Mouse (Mus musculus) limb, embryonic 15.5 days (tissue): ENCODE measurements around the gene Defb42. TPM values are rescaled to one million over a fixed set of nuclear protein-coding genes. Genes with fewer than 3 reads are reported as not detected.

Experiments used
- ATAC-seq: fragments of 200-750 bp; cut with Nextera tagmentation; 2 replicates; pipeline ENCODE4 v1.8.0; 2017; ENCODE audit warnings: low read depth, moderate TSS enrichment; ENCODE audit not compliant: insufficient number of reproducible peaks, low FRiP score, low TSS enrichment
- H3K27ac ChIP-seq: fragments of 300-500 bp; sonication (generic); 2 replicates; pipeline ENCODE4 v1.5.1; 2015; ENCODE audit warnings: moderate library complexity, mild to moderate bottlenecking, inconsistent platforms
- H3K27me3 ChIP-seq: fragments of 300-500 bp; sonication (generic); 2 replicates; pipeline ENCODE4 v1.6.1; 2015; ENCODE audit warnings: inconsistent platforms
- H3K36me3 ChIP-seq: fragments of 300-500 bp; sonication (generic); 2 replicates; pipeline ENCODE4 v1.6.1; 2015; ENCODE audit warnings: inconsistent platforms
- H3K4me1 ChIP-seq: fragments of 300-500 bp; sonication (generic); 2 replicates; pipeline ENCODE4 v1.6.1; 2015; ENCODE audit warnings: inconsistent platforms
- H3K4me2 ChIP-seq: fragments of 300-500 bp; sonication (generic); 2 replicates; pipeline ENCODE4 v1.6.1; 2015; ENCODE audit warnings: mild to moderate bottlenecking, inconsistent platforms
- H3K4me3 ChIP-seq: fragments of 300-500 bp; sonication (generic); 2 replicates; pipeline ENCODE4 v1.5.1; 2015; ENCODE audit warnings: mild to moderate bottlenecking, inconsistent platforms
- H3K9ac ChIP-seq: fragments of 300-500 bp; sonication (generic); 2 replicates; pipeline ENCODE4 v1.6.1; 2015; ENCODE audit warnings: inconsistent platforms
- H3K9me3 ChIP-seq: fragments of 300-500 bp; sonication (generic); 2 replicates; pipeline ENCODE4 v1.6.1; 2016; ENCODE audit warnings: inconsistent platforms
- WGBS: fragments of 180-500 bp; shearing (Covaris S2); methylation state at CpG from one replicate; pipeline ENCODE4 v1.1.7; 2015; 5-methylcytosine and 5-hydroxymethylcytosine counted together
- polyA plus RNA-seq: library from polyadenylated mRNA; unstranded; fragments of >200 nt; fragmentation: Nextera tagmentation; extraction: Ambion mirVana; gene quantifications from 2 replicates; pipeline ENCODE4 v1.2.1, GENCODE M21; 2015

Defb42 gene
- 0.47 TPM in 1 of 2 replicates, not detected in the other for polyA plus RNA-seq

DNA sequence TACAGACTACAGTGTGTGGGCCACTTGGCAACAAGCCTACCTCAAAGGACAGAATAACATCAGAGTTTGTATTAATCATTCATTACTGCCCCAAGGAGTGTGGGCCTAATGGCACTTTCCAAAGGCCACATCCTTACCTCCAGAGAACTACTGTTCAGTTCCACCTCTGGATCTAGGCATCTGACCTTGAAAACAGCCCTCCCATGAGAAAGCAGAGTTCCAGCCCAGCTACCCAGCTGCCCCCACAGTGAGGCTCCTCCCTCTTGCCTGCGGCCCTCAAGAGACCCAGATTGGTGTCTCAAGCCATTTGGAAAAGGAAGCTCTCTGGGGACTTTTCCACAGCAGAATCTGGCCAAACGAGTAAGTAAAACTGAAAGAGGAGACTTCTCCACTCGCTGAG lies at the start of gene Defb42:
TSS of gene Defb42 (plus strand) at position 301 of the 400 bp plus-strand sequence.
- H3K4me2 ChIP-seq = no peak within 1 kb of the TSS
- no peak within 1 kb of the TSS for H3K27ac ChIP-seq
- 69% methylated on average over 3 of the region's 3 CpGs for WGBS

DNA sequence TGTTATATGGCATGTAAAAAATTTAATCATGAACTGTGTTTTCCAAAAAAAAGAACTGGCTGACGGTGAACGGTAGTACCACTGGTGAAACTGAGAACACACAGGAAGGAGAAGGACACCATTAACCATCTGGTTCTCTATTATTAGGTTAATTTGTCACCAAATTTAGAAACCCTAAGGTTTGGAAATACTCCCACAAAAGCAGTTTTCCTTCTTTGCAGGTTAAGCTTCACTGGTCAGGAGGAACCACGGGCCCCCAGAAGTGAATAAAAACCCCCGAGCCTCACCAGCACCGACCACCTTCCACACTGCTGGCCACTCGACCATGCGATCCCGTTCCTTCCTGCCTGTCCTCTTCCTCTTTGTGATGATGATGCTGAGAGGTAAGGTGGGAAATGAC lies 49.0 kb upstream of the Defb42 start, which contains the start of gene Defb47:
TSS of gene Defb47 (plus strand) at position 301 of the 400 bp plus-strand sequence.
- no peak within 1 kb of the TSS for H3K9ac ChIP-seq
- H3K36me3 ChIP-seq = no peaks in the 10 kb centered on the region
- H3K4me1 ChIP-seq = no peaks in the 10 kb centered on the region
- H3K9me3 ChIP-seq = no peaks in the 10 kb centered on the region
- no peak within 1 kb of the TSS for H3K4me2 ChIP-seq
- no peak within 1 kb of the TSS for H3K27ac ChIP-seq
- WGBS = 79% methylated on average over 8 of the region's 8 CpGs
- H3K27me3 ChIP-seq = no peaks in the 10 kb centered on the region
- ATAC-seq = no peak
- H3K4me3 ChIP-seq = no peak within 1 kb of the TSS

More for the DNA sequence above, at the start of gene Defb42:
- H3K36me3 ChIP-seq = no peaks in the 10 kb centered on the region
- H3K4me3 ChIP-seq = no peak within 1 kb of the TSS
- no peak within 1 kb of the TSS for H3K9ac ChIP-seq
- no peaks in the 10 kb centered on the region for H3K27me3 ChIP-seq
- H3K4me1 ChIP-seq = no peaks in the 10 kb centered on the region
- H3K9me3 ChIP-seq = no peaks in the 10 kb centered on the region
- no peak for ATAC-seq

DNA sequence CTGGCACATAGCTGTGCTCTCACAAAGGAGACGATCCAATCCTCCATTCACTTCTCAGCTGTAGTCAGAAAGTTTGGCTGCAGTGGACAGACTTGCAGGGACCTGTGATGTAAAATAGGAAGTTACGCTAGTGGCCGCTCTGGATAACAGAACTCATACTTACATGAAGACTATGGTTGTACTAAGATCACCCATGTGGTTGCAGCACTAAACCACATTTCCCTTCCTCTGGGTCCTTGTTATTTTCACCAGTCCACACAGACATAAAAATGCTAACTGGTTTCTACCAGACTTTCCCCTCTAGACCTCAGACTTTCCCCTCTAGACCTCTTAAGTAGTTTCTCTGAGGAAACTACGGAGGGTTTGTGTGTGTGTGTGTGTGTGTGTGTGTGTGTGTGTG lies 47.8 kb upstream of the Defb42 start:
- H3K4me3 ChIP-seq = no peak overlapping the region
- H3K4me2 ChIP-seq = no peak overlapping the region
- H3K9ac ChIP-seq = no peak overlapping the region
- H3K9me3 ChIP-seq = no peaks in the 10 kb centered on the region
- ATAC-seq = no peak
- no peaks in the 10 kb centered on the region for H3K36me3 ChIP-seq
- H3K4me1 ChIP-seq = no peaks in the 10 kb centered on the region
- H3K27ac ChIP-seq = no peak overlapping the region
- no peaks in the 10 kb centered on the region for H3K27me3 ChIP-seq
- 79% methylated on average over 4 of the region's 4 CpGs for WGBS

DNA sequence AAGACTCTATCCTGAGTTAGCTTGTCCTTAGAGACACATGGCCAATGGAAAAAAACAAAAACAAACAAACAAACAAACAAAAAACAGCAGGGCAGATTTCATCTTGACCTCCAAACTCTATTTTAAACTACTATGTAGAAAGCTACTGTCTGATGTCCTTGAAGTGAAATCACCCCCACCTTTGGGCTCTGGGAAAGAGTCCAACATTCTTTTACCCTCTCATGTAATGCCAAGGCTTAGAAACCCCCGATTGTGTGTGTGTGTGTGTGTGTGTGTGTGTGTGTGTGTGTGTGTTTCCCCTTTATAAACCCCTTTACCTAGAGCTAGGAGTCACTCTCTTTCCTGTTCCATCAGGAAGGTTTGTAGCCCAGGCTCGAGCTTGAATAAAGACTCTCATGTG lies 44.2 kb upstream of the Defb42 start:
- Histone ChIP-seq H3K9ac (no peak overlapping the region), H3K4me2 (no peak overlapping the region), H3K4me3 (no peak overlapping the region), H3K27ac (no peak overlapping the region), H3K9me3 (no peaks in the 10 kb centered on the region), H3K4me1 (no peaks in the 10 kb centered on the region), H3K36me3 (no peaks in the 10 kb centered on the region), H3K27me3 (no peaks in the 10 kb centered on the region)
- WGBS = 35% methylated on average over 2 of the region's 2 CpGs
- ATAC-seq = no peak

DNA sequence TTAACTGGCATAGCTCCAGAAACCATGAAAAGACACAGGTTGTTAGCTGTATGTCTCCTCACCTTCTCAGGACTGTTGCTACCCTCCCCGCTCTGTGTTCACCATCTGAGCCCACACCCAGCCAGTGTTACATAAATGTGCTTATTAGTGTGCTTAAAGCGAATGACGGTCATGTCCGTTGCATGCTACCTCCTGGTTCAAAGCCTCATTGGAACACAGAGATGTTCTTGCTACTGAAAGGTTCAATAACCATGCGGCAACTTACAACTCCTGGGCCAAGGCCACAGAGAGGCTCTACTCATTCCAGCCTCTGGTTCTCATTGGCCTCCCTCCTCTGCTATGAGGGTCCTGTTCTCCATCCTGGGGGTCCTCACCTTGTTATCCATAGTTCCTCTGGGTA lies 35.3 kb upstream of the Defb42 start, which contains the start of gene Defb43:
TSS of gene Defb43 (plus strand) at position 301 of the 400 bp plus-strand sequence.
- WGBS = 95% methylated on average over 5 of the region's 5 CpGs
- Histone ChIP-seq H3K36me3 (no peaks in the 10 kb centered on the region), H3K9ac (no peak within 1 kb of the TSS), H3K27ac (no peak within 1 kb of the TSS), H3K4me2 (no peak within 1 kb of the TSS), H3K9me3 (no peaks in the 10 kb centered on the region), H3K27me3 (no peaks in the 10 kb centered on the region), H3K4me3 (no peak within 1 kb of the TSS), H3K4me1 (no peaks in the 10 kb centered on the region)
- no peak for ATAC-seq

DNA sequence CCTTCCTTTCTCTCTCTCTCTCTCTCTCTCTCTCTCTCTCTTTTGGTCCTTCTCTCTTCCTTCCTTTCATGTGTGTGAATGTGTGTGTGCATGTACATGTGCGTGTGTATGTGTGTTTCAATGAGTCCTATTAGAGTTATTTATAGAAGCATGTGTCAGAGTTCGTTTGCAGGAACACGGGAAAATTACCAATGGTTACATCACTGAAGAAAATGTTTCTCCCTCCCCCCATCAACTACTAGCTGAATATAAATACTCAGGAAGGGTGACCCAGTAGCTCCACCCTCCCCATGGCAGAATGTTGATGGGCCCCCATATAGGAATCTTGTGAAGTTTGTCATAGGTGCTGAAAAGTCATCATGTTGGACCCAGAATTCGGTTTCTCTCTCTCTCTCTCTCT lies 33.7 kb upstream of the Defb42 start:
- Histone ChIP-seq H3K27me3 (no peaks in the 10 kb centered on the region), H3K27ac (no peak overlapping the region), H3K4me1 (no peaks in the 10 kb centered on the region), H3K36me3 (no peaks in the 10 kb centered on the region), H3K9ac (no peak overlapping the region), H3K4me3 (no peak overlapping the region), H3K9me3 (no peaks in the 10 kb centered on the region), H3K4me2 (no peak overlapping the region)
- 79% methylated on average over 4 of the region's 4 CpGs for WGBS
- ATAC-seq = no peak

DNA sequence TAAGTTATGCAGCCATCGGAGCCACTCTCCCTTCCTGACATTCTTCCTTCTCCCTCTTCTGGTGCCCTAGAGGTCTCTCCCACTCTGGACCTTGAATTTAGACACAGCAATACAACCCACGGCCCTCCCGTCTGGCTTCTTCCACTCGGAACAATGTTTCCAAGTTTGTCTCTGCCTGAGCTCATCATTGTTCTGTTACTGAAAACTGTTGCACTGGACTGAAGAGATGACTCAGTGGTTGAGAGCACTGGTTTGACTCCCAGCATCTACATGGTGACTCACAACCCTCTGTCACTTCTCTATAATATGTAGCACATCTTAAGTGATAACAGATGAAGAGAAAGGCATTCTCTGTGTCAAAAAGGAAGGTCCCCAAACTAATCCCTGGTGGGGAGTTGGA lies 32.1 kb upstream of the Defb42 start:
- Histone ChIP-seq H3K27ac (no peak overlapping the region), H3K4me3 (no peak overlapping the region), H3K9me3 (no peaks in the 10 kb centered on the region), H3K36me3 (no peaks in the 10 kb centered on the region), H3K9ac (no peak overlapping the region), H3K4me2 (no peak overlapping the region), H3K4me1 (no peaks in the 10 kb centered on the region), H3K27me3 (no peaks in the 10 kb centered on the region)
- ATAC-seq = no peak
- WGBS = 85% methylated on average over 4 of the region's 4 CpGs

DNA sequence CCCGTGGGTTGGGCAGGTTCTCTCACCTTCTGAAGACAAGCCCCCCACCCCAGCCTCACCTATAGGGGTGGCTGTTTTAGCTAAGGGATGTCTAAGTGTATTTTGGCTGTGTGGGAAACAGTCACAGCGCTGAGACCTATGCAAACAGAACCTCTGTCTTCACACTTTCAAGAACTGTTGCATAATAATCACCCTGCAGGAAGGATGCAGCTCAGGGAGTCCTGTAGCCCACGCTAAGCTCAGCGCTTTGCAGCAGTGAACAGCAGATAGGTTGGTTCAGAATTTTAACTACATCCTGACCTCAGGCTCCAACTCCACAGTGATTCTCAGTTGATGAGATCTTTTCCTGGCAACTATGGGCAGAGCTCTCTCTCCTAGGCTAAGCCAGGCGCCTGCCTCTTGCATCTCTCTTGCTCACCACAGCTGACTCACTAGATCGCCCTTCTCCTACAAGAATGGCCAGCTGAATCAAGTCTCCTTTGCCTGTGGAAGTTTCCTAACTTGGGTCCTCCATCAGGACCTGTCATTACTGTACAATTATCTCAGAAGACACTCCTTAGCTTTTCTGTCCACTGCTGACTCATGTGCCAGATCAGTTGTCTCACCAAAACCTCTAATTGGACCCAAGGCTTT lies 26.2 kb upstream of the Defb42 start:
- H3K9me3 ChIP-seq = no peaks in the 10 kb centered on the region
- H3K9ac ChIP-seq = no peak overlapping the region
- H3K27me3 ChIP-seq = no peaks in the 10 kb centered on the region
- 54% methylated on average over 6 of the region's 6 CpGs for WGBS
- H3K27ac ChIP-seq = no peak overlapping the region
- no peak for ATAC-seq
- no peaks in the 10 kb centered on the region for H3K36me3 ChIP-seq
- no peak overlapping the region for H3K4me2 ChIP-seq
- H3K4me1 ChIP-seq = no peaks in the 10 kb centered on the region
- no peak overlapping the region for H3K4me3 ChIP-seq

DNA sequence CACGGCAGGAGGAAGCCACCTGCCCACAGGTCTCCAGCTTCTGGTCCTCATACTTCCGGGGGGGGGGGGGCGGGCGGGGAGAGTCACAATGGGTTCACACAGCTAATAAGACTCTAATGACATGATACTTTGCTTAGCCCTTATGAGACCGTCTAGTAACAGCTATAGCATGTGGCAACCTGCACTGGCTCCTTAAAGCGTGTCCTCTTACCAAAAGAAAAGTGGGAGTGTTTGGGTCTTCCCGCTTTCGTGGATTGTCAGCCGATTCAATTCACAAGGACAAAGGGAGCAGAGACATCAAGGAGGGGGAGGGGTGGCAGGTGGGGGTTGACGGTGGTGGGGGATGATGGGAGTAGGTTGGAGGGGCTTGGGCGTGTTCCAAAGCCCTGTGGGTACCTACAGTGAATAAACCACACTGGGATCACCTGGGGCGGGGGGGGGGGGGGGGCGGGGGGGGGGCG lies 3.1 kb downstream of the Defb42 start, which contains the start of gene Defb30:
TSS of gene Defb30 (minus strand) at position 51 of the 461 bp plus-strand sequence.
- Histone ChIP-seq H3K27ac (no peak within 1 kb of the TSS), H3K36me3 (no peaks in the 10 kb centered on the region), H3K9me3 (no peaks in the 10 kb centered on the region), H3K4me3 (no peak within 1 kb of the TSS), H3K4me2 (no peak within 1 kb of the TSS), H3K27me3 (no peaks in the 10 kb centered on the region), H3K9ac (no peak within 1 kb of the TSS), H3K4me1 (no peaks in the 10 kb centered on the region)
- 77% methylated on average over 9 of the region's 14 CpGs for WGBS
- no peak for ATAC-seq

DNA sequence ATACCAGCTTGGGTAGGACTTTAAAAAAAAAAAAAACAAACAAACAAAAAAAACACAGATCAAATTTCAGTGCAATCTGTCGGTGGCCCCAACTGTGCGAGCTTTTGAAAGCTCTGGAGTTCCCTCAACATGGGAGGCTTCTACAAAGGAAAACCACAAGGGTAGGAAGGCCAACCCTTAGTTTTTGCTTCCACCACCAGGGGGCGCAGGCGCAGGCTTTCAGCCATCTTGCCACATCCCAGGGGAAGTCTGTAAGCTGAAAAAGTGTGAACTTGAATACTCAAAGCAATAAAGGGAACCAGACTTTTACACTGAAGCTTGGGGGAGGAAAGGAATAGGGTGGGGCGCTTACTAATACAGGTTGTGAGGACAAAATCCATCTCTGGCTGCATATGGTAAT lies 4.0 kb downstream of the Defb42 start:
- no peaks in the 10 kb centered on the region for H3K27me3 ChIP-seq
- no peaks in the 10 kb centered on the region for H3K4me1 ChIP-seq
- no peak overlapping the region for H3K4me2 ChIP-seq
- no peaks in the 10 kb centered on the region for H3K9me3 ChIP-seq
- ATAC-seq = no peak
- H3K36me3 ChIP-seq = no peaks in the 10 kb centered on the region
- no peak overlapping the region for H3K4me3 ChIP-seq
- H3K27ac ChIP-seq = no peak overlapping the region
- 31% methylated on average over 5 of the region's 5 CpGs for WGBS
- H3K9ac ChIP-seq = no peak overlapping the region

DNA sequence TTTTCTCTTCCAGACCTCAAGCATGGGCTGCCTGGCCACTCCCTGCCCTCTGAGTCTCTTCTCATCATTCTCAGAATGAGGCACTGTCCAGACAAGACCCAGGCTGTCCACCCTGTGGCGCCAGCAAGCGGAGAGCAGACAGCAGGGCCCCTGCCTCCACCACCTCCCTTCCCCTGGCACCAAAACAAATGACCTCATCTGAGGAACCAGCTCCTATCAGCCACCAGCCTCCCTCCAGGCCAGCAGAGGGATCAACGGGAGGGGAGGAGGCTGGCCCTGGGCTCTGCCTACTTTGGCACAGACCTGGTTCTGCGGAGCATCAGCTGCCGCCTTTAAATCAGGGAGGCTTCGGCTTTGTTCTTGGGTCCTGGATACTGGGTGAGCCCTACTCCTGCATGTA lies 7.9 kb downstream of the Defb42 start:
- 27% methylated on average over 6 of the region's 6 CpGs for WGBS
- Histone ChIP-seq H3K4me1 (no peaks in the 10 kb centered on the region), H3K27me3 (no peaks in the 10 kb centered on the region), H3K9me3 (no peaks in the 10 kb centered on the region), H3K9ac (no peak overlapping the region), H3K36me3 (no peaks in the 10 kb centered on the region), H3K4me2 (no peak overlapping the region), H3K4me3 (no peak overlapping the region), H3K27ac (no peak overlapping the region)
- ATAC-seq = 0 out of 2 replicates have a peak, but pooled peaks have one; percentile 14

DNA sequence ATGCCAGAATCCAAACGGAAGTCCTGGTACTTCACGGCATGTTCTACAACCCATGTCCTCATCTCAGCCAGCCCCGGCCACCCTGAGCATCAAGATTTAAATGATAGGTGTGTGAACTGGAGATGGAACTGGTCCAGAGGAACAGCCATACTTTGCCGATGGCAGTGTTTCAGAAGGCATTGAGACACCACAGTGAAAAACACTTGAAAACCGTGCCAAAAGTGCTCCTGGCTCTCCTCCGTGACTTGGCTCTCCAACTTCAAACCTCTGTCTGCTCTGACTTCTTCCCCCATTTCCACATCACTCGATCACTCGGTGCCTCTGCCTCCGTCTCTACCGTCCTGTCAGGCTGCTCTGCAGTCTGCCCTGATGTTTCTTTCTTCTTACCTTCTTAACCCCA lies 13.6 kb downstream of the Defb42 start:
- 78% methylated on average over 10 of the region's 10 CpGs for WGBS

More for the DNA sequence above, 13.6 kb downstream of the Defb42 start:
- Histone ChIP-seq H3K27ac (no peak overlapping the region), H3K4me1 (no peaks in the 10 kb centered on the region), H3K36me3 (no peaks in the 10 kb centered on the region), H3K4me3 (no peak overlapping the region), H3K4me2 (no peak overlapping the region), H3K9me3 (no peaks in the 10 kb centered on the region), H3K27me3 (no peaks in the 10 kb centered on the region), H3K9ac (no peak overlapping the region)
- ATAC-seq = no peak
